Mouse (Mus musculus) lung, adult 2 months (tissue): ENCODE measurements around the gene Syt1. TPM values are rescaled to one million over a fixed set of nuclear protein-coding genes. Genes with fewer than 3 reads are reported as not detected.

Experiments used
- DNase-seq: peaks from one replicate; pipeline ENCODE4 v3.0.0; 2022
- H3K4me1 ChIP-seq: fragments of 200-500 bp; 2 replicates; pipeline ENCODE4 v1.6.1; 2011; ENCODE audit warnings: low read length; ENCODE audit not compliant: control insufficient read depth, insufficient read depth
- H3K4me3 ChIP-seq: fragments of 200-500 bp; replicated peaks from 2 replicates; pipeline ENCODE3; 2011; ENCODE audit warnings: low read depth, mild to moderate bottlenecking, control low read depth, low read length; ENCODE audit errors: extremely low read depth
- CTCF ChIP-seq: fragments of 200-500 bp; IDR thresholded peaks from 2 replicates; pipeline ENCODE4 v1.5.1; 2011; ENCODE audit warnings: mild to moderate bottlenecking, low read length, control low read depth; ENCODE audit not compliant: insufficient read depth
- POLR2A ChIP-seq: fragments of 200-500 bp; IDR thresholded peaks from 2 replicates; pipeline ENCODE4 v1.6.1; 2011; ENCODE audit warnings: low read depth, mild to moderate bottlenecking, control low read depth, low read length, borderline replicate concordance; ENCODE audit errors: extremely low read depth
- WGBS: fragments of 180-500 bp; shearing (Covaris S2); methylation state at CpG from one replicate; pipeline ENCODE4 v1.1.7; 2018; 5-methylcytosine and 5-hydroxymethylcytosine counted together
- polyA plus RNA-seq: library from polyadenylated mRNA; depleted of rRNA; stranded (reverse); fragments of >200 nt; gene quantifications from 2 replicates; pipeline ENCODE4 v1.2.3, GENCODE M21; 2012; rRNA removed

Gene Syt1
- polyA plus RNA-seq: 0.09 and 0.17 TPM in 2 replicates

- DNase-seq: no peak
- Histone ChIP-seq H3K4me3 (no peak within 1 kb of the TSS), H3K4me1 (peaks cover 3% of the 10 kb centered on the region; the same call in 1 of the 2 replicates)
- WGBS: 3% methylated on average over 37 of the region's 37 CpGs
- TF ChIP-seq POLR2A (no peak), CTCF (no peak)
These were observed at the start of gene Syt1 for GRCm38 (mm10) chr10:109010241-109011193. TSS of gene Syt1 (minus strand) at chr10:109010982.

GRCm38 (mm10) chr10:109056500-109056899 is 45.7 kb upstream of the Syt1 start:
- DNase-seq: no peak
- 75% methylated on average over 6 of the region's 6 CpGs for WGBS
- TF ChIP-seq POLR2A (no peak), CTCF (no peak)

GRCm38 (mm10) chr10:109047537-109047936 is 36.8 kb upstream of the Syt1 start:
- DNase-seq: no peak
- Histone ChIP-seq H3K4me3 (no peak overlapping the region), H3K4me1 (no peaks in the 10 kb centered on the region)
- 53% methylated on average over 5 of the region's 5 CpGs for WGBS
- TF ChIP-seq CTCF: no peak
- TF ChIP-seq POLR2A: no peak

More at GRCm38 (mm10) chr10:109056500-109056899, 45.7 kb upstream of the Syt1 start:
- Histone ChIP-seq H3K4me1 (no peaks in the 10 kb centered on the region), H3K4me3 (no peak overlapping the region)

- no peak for DNase-seq
- H3K4me1 ChIP-seq: no peaks in the 10 kb centered on the region
- TF ChIP-seq POLR2A (no peak), CTCF (no peak)
These were observed 36.2 kb upstream of the Syt1 start for GRCm38 (mm10) chr10:109046988-109047387.

GRCm38 (mm10) chr10:109011226-109012165 is 714 bp upstream of the Syt1 start:
- WGBS: 3% methylated on average over 29 of the region's 29 CpGs
- DNase-seq: no peak
- Histone ChIP-seq H3K4me1 (peaks cover 3% of the 10 kb centered on the region; the same call in 1 of the 2 replicates), H3K4me3 (no peak overlapping the region)
- TF ChIP-seq POLR2A (no peak), CTCF (no peak)

More at GRCm38 (mm10) chr10:109046988-109047387, 36.2 kb upstream of the Syt1 start:
- no peak overlapping the region for H3K4me3 ChIP-seq
- 74% methylated on average over 2 of the region's 2 CpGs for WGBS

- DNase-seq: no peak
- H3K4me1 ChIP-seq: peaks cover 3% of the 10 kb centered on the region; the same call in 1 of the 2 replicates
- TF ChIP-seq CTCF (no peak), POLR2A (no peak)
- no peak overlapping the region for H3K4me3 ChIP-seq
- WGBS: 3% methylated on average over 1 of the region's 1 CpGs
These were observed 951 bp downstream of the Syt1 start for GRCm38 (mm10) chr10:109009831-109010230.

GRCm38 (mm10) chr10:109008456-109008855 is 2.3 kb downstream of the Syt1 start:
- Histone ChIP-seq H3K4me3 (no peak overlapping the region), H3K4me1 (peaks cover 3% of the 10 kb centered on the region; the same call in 1 of the 2 replicates)
- no peak for DNase-seq
- TF ChIP-seq CTCF (no peak), POLR2A (no peak)
- whole genome bisulfite sequencing: 90% methylated on average over 13 of the region's 13 CpGs

- 76% methylated on average over 4 of the region's 4 CpGs for WGBS
- H3K4me1 ChIP-seq: no peaks in the 10 kb centered on the region
- no peak for TF ChIP-seq POLR2A
- TF ChIP-seq CTCF: no peak
- no peak overlapping the region for H3K4me3 ChIP-seq
- DNase-seq: no peak
These were observed 7.3 kb downstream of the Syt1 start for GRCm38 (mm10) chr10:109003482-109003881.

GRCm38 (mm10) chr10:108987250-108987649 is 23.5 kb downstream of the Syt1 start:
- no peak overlapping the region for H3K4me3 ChIP-seq
- H3K4me1 ChIP-seq: no peaks in the 10 kb centered on the region
- no peak for TF ChIP-seq CTCF
- TF ChIP-seq POLR2A: no peak
- no peak for DNase-seq
- WGBS: 97% methylated on average over 2 of the region's 2 CpGs
